In genomic region chr16:43578351-43578750, GRCm38 (mm10) we compare ENCODE assay signal across 15 mouse cellular contexts.
DNase-seq lines count a peak whose midpoint lies in the region; ATAC-seq and TF ChIP-seq lines count a peak whose summit lies in the region.
"Had no signal": no experiment of that assay in that cellular context is flagged by ENCODE, and none has a peak within 500 bp of the region (broad histone marks: within the 10 kb centered on the region; RNA-seq: fewer than 3 reads in every experiment).

No protein-coding gene starts in this region.

- H3K36me3 ChIP-seq in heart, embryonic 12.5 days: peaks cover 2% of the 10 kb centered on the region; the same call in 1 of the 2 replicates
- H3K36me3 ChIP-seq in testis, adult 2 months (ENCODE audit: control insufficient read depth, insufficient read depth, low read length): no peaks in the 10 kb centered on the region
- 0 out of 2 replicates have a peak, but pooled peaks cover 4% of the 10 kb centered on the region for H3K36me3 ChIP-seq in heart, embryonic 14.5 days (ENCODE audit: control insufficient read depth, insufficient read depth, low read length)
- H3K36me3 ChIP-seq: stomach, embryonic 15.5 days had no signal

- H3K27ac ChIP-seq in heart, embryonic 12.5 days (ENCODE audit: poor library complexity, severe bottlenecking): peak overlapping the region; percentile 58; the same call in 1 of the 2 replicates
- H3K27ac ChIP-seq in testis, adult 2 months (ENCODE audit: control insufficient read depth, insufficient read depth, low read depth, low read length): 0 out of 2 replicates have a peak overlapping the region, but pooled peaks have one; percentile 6
- H3K27ac ChIP-seq in heart, embryonic 14.5 days (replicated peaks in 1 of 2; ENCODE audit: control insufficient read depth in 1 of 2, insufficient read depth in 1 of 2, low read depth in 2 of 2, low read length in 2 of 2): peak overlapping the region; percentile 41 to 81; a peak in 3 of 4 replicates

- no peak overlapping the region for H3K4me3 ChIP-seq in heart, embryonic 12.5 days
- H3K4me3 ChIP-seq in testis, adult 2 months (ENCODE audit: control insufficient read depth, low read depth, low read length): no peak overlapping the region
- no peak overlapping the region for H3K4me3 ChIP-seq in heart, embryonic 14.5 days (ENCODE audit: control insufficient read depth in 1 of 2, insufficient read depth in 1 of 2, low read depth in 1 of 2, low read length in 2 of 2)
- H3K4me3 ChIP-seq: hindbrain, embryonic 12.5 days; megakaryocyte, embryonic 14.5 days; stomach, embryonic 15.5 days had no signal

- ATAC-seq in heart, embryonic 12.5 days (ENCODE audit: insufficient number of reproducible peaks, low FRiP score): no peak
- ATAC-seq in heart, embryonic 14.5 days (ENCODE audit: insufficient number of reproducible peaks, insufficient read depth, low FRiP score, low read depth): no peak
- ATAC-seq: CD4-positive, CD25-positive, alpha-beta regulatory T cell, adult 4 months; midbrain, embryonic 16.5 days had no signal

- no peaks in the 10 kb centered on the region for H3K27me3 ChIP-seq in heart, embryonic 12.5 days (replicated peaks)
- no peaks in the 10 kb centered on the region for H3K27me3 ChIP-seq in testis, adult 2 months (ENCODE audit: control insufficient read depth, insufficient read depth, low read length)
- no peaks in the 10 kb centered on the region for H3K27me3 ChIP-seq in heart, embryonic 14.5 days (ENCODE audit: control insufficient read depth, insufficient read depth, low read length)
- H3K27me3 ChIP-seq: hindbrain, embryonic 12.5 days; megakaryocyte, embryonic 14.5 days; stomach, embryonic 15.5 days had no signal

- H3K9ac ChIP-seq in heart, embryonic 12.5 days: no peak overlapping the region
- H3K9ac ChIP-seq in heart, embryonic 14.5 days (ENCODE audit: low read length): no peak overlapping the region
- H3K9ac ChIP-seq: hindbrain, embryonic 12.5 days; lung, embryonic 14.5 days; stomach, embryonic 15.5 days had no signal

- H3K4me1 ChIP-seq in heart, embryonic 12.5 days (replicated peaks): peaks cover 69% of the 10 kb centered on the region
- no peaks in the 10 kb centered on the region; the same call in 1 of the 2 replicates for H3K4me1 ChIP-seq in testis, adult 2 months (ENCODE audit: control insufficient read depth, insufficient read depth, low read length)
- peaks cover 28 to 74% of the 10 kb centered on the region in 2 experiments for H3K4me1 ChIP-seq in heart, embryonic 14.5 days (ENCODE audit: control insufficient read depth in 2 of 2, insufficient read depth in 2 of 2, low read length in 2 of 2)

- TF ChIP-seq CTCF in testis, adult 2 months (IDR thresholded peaks at IDR 0.05; ENCODE audit: control insufficient read depth, insufficient read depth, insufficient replicate concordance, low read depth, low read length): no peak

- H3K4me2 ChIP-seq in heart, embryonic 12.5 days: no peak overlapping the region
- H3K4me2 ChIP-seq in heart, embryonic 14.5 days (ENCODE audit: low read length): no peak overlapping the region; the same call in 1 of the 2 replicates
- H3K4me2 ChIP-seq: hindbrain, embryonic 12.5 days; lung, embryonic 14.5 days; stomach, embryonic 15.5 days had no signal

- TF ChIP-seq POLR2A in testis, adult 2 months (IDR thresholded peaks at IDR 0.05; ENCODE audit: control insufficient read depth, low read depth, low read length): no peak

- 22% methylated on average over 5 of the region's 5 CpGs for WGBS in heart, embryonic 12.5 days
- 19% methylated on average over 5 of the region's 5 CpGs for WGBS in heart, embryonic 14.5 days

- no peaks in the 10 kb centered on the region for H3K9me3 ChIP-seq in heart, embryonic 12.5 days (replicated peaks)
- no peaks in the 10 kb centered on the region for H3K9me3 ChIP-seq in heart, embryonic 14.5 days (ENCODE audit: control insufficient read depth, low read length)
- H3K9me3 ChIP-seq: hindbrain, embryonic 12.5 days; megakaryocyte, embryonic 14.5 days; stomach, embryonic 15.5 days had no signal

- no peak for DNase-seq in heart, postnatal 4 days
- DNase-seq in testis, postnatal 14 days (ENCODE audit: low spot score): no peak
- DNase-seq in frontal cortex, postnatal 36 days (ENCODE audit: low spot score in 2 of 2): no peak
- DNase-seq in embryo, embryonic 9.5 days (ENCODE audit: extremely low spot score): no peak
- DNase-seq: adrenal gland, adult 8-10 months; liver had no signal

Comparison
In these comparisons a context has a peak if more than half of its experiments do, and no peak if none do; other contexts are left out.
1. H3K27ac ChIP-seq: peak in every context shown above with its lines; median percentile 61 in heart, embryonic 14.5 days; 58 in heart, embryonic 12.5 days; 6 in testis, adult 2 months.